Mouse (Mus musculus) urinary bladder, postnatal 14 days (tissue): Measurements from ENCODE around the gene Gm6502.
"Not testable (repeated sequence)": the region's sequence is repeated elsewhere in the genome, so short reads cannot be mapped to it uniquely, and the experiment has no call there.

Source experiments
- DNase-seq: peaks from one replicate; pipeline ENCODE4 v3.0.0; 2021; ENCODE audit warnings: low spot score

The Gm6502 gene

DNA sequence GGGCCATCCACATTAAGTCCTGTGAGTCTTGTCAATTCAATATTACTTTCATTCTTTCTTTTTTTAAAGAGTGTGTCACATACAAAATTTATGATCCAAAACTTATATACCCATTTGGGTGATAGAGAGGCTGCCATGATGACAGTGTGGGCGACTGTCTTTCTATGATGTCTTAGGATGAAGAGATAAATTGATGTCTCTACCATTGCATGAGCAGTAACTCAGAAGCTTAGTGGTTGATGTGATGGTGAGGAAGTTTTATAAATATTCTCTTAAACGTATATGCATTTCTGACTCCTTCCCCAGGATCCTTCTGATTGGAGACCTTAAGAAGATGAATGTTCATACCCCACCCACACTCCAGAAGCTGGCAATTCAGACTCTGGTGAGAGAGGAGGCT lies at the start of gene Gm6502:
Gene Gm6502 (plus strand): TSS at position 301 of the 400 bp plus-strand sequence.
- DNase-seq, result not testable (repeated sequence)

DNA sequence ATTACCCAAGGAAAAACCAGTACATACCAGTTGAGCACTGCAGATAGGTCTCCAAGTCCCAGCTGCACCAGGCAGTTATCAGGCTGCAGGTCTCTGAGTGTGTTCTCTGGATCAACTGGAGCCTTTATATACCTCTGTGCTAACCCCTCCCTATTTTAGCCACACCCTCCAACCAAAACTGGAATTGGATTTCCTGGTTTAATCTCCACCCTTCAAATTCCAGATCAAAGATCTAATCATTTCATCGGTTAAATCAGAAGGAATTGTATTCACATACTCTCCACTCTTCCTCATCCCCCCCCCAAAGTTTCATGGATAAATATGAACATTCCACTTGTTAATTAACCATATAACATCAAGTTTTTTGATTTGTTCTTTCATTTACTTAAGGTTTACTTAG lies 7.5 kb upstream of the Gm6502 start, which contains the start of gene A430089I19Rik:
Gene A430089I19Rik (minus strand): TSS at position 101 of the 400 bp plus-strand sequence.
- DNase-seq, result not testable (repeated sequence)

DNA sequence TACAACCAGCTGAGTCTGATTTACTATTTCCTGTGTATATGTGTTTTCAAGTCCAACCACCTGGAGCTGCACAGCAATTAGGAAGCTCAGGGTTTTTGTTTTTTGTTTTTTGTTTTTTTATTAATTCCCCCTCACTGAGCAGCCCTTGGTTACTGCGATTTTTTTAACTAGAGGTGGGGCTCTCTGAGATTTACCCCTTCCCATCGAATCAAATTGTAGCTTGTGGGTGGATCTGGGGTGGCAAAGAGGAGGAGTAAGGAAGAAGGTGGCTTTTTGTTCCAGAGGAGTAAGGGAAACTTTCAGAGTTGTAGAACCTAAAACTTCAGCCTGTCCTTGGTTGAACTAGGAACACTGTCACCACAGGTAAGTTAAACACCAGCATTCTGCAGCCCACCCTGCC lies 25.2 kb downstream of the Gm6502 start, which contains the start of gene AA792892:
Gene AA792892 (plus strand): TSS at position 301 of the 400 bp plus-strand sequence.
- DNase-seq, result not testable (repeated sequence)
